Mouse (Mus musculus): ENCODE results near the gene Ptprm. TPM values are rescaled to one million over a fixed set of nuclear protein-coding genes. Genes with fewer than 3 reads are reported as not detected.

Gene Ptprm
- polyA plus RNA-seq, 2 experiments = 15.8 to 21.8 TPM

DNA sequence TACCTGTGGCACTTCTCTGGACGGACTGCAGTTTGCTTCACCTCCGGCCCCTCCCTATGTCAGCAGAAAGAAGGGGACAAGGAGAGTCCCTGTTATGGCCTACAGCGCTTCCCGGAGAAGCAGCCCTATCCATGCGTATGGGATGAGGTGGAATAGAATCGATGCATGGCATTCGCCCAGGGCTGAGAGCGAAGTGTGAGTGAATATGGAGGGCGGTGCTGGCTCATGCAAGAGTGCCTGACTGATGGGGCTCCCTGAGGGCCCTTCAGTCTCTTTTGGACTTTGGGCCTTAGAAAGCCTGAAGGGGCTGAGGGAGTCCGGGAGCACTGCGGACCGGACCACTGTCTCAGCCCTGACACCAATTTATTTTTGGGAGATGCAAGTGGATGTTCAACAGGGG lies 656.6 kb downstream of the Ptprm start:
- Histone ChIP-seq H3K27ac (replicated peaks; ENCODE audit: low read depth, low read length) (peak overlapping the region; percentile 28; the same call in 1 of the 2 replicates), H3K4me1 (ENCODE audit: control insufficient read depth, insufficient read depth, low read length) (peaks cover 33% of the 10 kb centered on the region), H3K9me3 (ENCODE audit: control insufficient read depth, low read length) (no peaks in the 10 kb centered on the region), H3K36me3 (ENCODE audit: control insufficient read depth, insufficient read depth, low read length) (no peaks in the 10 kb centered on the region), H3K9ac (ENCODE audit: low read depth, low read length, severe bottlenecking) (no peak overlapping the region), H3K4me3 (replicated peaks; ENCODE audit: low read length) (no peak overlapping the region), H3K27me3 (ENCODE audit: control insufficient read depth, insufficient read depth, low read length) (no peaks in the 10 kb centered on the region), H3K4me2 (replicated peaks; ENCODE audit: low read depth, low read length, severe bottlenecking) (peak overlapping the region; percentile 13; the same call in 1 of the 2 replicates)
- no peak for ATAC-seq (ENCODE audit: low FRiP score, low read depth)
- 70% methylated on average over 12 of the region's 12 CpGs for WGBS
- DNase-seq (ENCODE audit: low spot score) = no peak
- no peak for TF ChIP-seq POLR2A (IDR thresholded peaks at IDR 0.05; ENCODE audit: borderline replicate concordance, extremely low read depth, insufficient read depth, insufficient read length)

DNA sequence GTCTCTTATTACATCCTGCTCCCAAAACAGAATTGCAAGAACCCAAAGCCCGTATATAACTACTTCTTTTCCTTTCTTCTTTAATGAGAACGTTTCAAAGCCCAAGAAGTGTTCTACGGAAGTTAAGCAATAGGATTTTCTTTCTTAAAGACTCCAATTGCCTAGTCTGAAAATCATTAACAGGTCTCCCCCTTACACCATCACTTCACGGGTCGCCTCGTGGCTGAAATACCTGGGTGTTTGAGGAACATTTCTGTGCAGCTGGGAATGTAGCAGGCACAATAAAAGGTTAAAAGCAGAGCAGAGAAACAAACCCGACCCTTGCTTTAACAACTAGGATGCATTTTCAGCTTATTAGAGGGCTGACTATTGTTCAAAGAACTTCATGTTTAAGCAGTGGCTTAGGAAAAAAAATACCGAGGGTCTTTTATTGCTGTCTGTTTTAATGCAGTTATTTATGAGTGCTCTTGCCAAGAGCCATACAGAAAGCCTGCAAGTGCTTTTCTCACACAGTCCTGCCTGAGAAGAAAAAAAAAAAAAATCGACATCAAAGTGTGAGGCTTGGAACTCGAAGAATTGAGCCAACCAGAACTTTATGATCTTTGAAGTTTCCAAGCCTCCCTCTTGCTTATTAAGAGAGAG lies 657.6 kb downstream of the Ptprm start:
- Histone ChIP-seq H3K4me2 (replicated peaks; ENCODE audit: low read depth, low read length, severe bottlenecking) (no peak overlapping the region), H3K4me1 (ENCODE audit: control insufficient read depth, insufficient read depth, low read length) (peaks cover 30% of the 10 kb centered on the region), H3K36me3 (ENCODE audit: control insufficient read depth, insufficient read depth, low read length) (no peaks in the 10 kb centered on the region), H3K9me3 (ENCODE audit: control insufficient read depth, low read length) (no peaks in the 10 kb centered on the region), H3K27me3 (ENCODE audit: control insufficient read depth, insufficient read depth, low read length) (no peaks in the 10 kb centered on the region), H3K27ac (replicated peaks; ENCODE audit: low read depth, low read length) (no peak overlapping the region), H3K4me3 (replicated peaks; ENCODE audit: low read length) (no peak overlapping the region), H3K9ac (ENCODE audit: low read depth, low read length, severe bottlenecking) (no peak overlapping the region)
- DNase-seq (ENCODE audit: low spot score) (peak; percentile 34), ATAC-seq (ENCODE audit: low FRiP score, low read depth) (peak; percentile 56; the same call in 1 of the 2 replicates)
- 11% methylated on average over 10 of the region's 10 CpGs for WGBS
- no peak for TF ChIP-seq POLR2A (IDR thresholded peaks at IDR 0.05; ENCODE audit: borderline replicate concordance, extremely low read depth, insufficient read depth, insufficient read length)

DNA sequence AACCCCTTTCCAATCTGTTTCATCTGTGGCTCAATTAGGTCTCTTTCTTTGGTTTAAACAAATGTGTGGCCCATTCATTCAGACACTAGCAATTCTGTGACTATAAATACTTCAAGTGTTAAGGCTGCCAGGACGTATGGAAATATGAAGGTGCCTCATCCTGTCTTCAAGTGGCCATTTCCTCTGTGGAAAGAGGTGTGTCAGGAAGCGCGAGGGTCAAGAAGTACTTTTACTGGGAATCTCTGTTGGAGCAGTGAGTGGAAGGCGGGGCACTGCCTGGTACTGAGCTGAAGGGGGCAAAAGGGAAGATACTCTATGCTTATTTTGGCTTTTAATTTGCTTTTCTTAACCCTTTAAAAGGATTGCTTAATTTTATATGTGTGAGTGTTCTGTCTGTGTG lies 659.9 kb downstream of the Ptprm start:
- ATAC-seq (ENCODE audit: low FRiP score, low read depth) = no peak
- Histone ChIP-seq H3K27me3 (ENCODE audit: control insufficient read depth, insufficient read depth, low read length) (no peaks in the 10 kb centered on the region), H3K4me3 (replicated peaks; ENCODE audit: low read length) (no peak overlapping the region), H3K4me2 (replicated peaks; ENCODE audit: low read depth, low read length, severe bottlenecking) (peak overlapping the region; percentile 25; the same call in 1 of the 2 replicates), H3K27ac (replicated peaks; ENCODE audit: low read depth, low read length) (0 out of 2 replicates have a peak overlapping the region, but pooled peaks have one; percentile 26), H3K9ac (ENCODE audit: low read depth, low read length, severe bottlenecking) (no peak overlapping the region), H3K4me1 (ENCODE audit: control insufficient read depth, insufficient read depth, low read length) (peaks cover 30% of the 10 kb centered on the region), H3K9me3 (ENCODE audit: control insufficient read depth, low read length) (no peaks in the 10 kb centered on the region), H3K36me3 (ENCODE audit: control insufficient read depth, insufficient read depth, low read length) (peaks cover under 1% of the 10 kb centered on the region; the same call in 1 of the 2 replicates)
- DNase-seq (ENCODE audit: low spot score) = no peak
- 45% methylated on average over 4 of the region's 4 CpGs for WGBS
- TF ChIP-seq POLR2A (IDR thresholded peaks at IDR 0.05; ENCODE audit: borderline replicate concordance, extremely low read depth, insufficient read depth, insufficient read length) = no peak

DNA sequence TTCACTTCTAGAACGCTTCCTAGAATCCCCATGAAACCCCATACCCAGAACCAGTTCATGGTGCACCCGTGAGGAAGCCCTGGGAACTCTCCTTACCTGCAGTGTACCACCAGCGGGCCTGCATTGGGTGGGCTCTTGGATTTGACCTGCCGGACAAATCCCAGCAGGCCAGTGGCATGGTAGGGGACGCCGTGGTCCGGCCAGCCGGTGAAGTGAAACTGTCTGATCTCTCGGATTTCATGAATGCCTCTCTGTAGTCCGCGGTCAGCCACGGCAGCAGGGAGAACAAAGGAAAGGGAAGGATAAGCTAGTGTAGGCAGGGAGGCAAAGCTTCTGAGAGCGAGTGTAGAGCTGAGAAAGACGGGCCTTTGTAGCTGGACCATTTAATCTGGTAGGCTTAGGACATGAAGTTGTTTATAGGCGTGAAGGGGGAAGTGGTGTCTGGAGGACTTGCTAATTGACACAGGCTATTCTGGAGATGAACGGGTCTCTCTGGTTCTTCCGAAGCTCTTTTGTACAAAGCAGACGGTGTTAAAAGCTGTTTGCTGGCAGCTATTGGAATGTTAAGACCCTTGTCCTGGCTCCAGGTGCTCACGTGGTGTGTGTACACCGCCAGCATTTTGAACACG lies 660.5 kb downstream of the Ptprm start:
- no peak for DNase-seq (ENCODE audit: low spot score)
- peak overlapping the region; percentile 25; the same call in 1 of the 2 replicates for H3K4me2 ChIP-seq (replicated peaks; ENCODE audit: low read depth, low read length, severe bottlenecking)
- H3K27me3 ChIP-seq (ENCODE audit: control insufficient read depth, insufficient read depth, low read length) = no peaks in the 10 kb centered on the region
- H3K9ac ChIP-seq (ENCODE audit: low read depth, low read length, severe bottlenecking) = peak overlapping the region; percentile 16; the same call in 1 of the 2 replicates
- ATAC-seq (ENCODE audit: low FRiP score, low read depth) = 0 out of 2 replicates have a peak, but pooled peaks have one; percentile 26
- H3K27ac ChIP-seq (replicated peaks; ENCODE audit: low read depth, low read length) = peak overlapping the region; percentile 26; the same call in 1 of the 2 replicates
- H3K9me3 ChIP-seq (ENCODE audit: control insufficient read depth, low read length) = no peaks in the 10 kb centered on the region
- H3K36me3 ChIP-seq (ENCODE audit: control insufficient read depth, insufficient read depth, low read length) = peaks cover 5% of the 10 kb centered on the region
- WGBS = 35% methylated on average over 21 of the region's 21 CpGs
- no peak overlapping the region for H3K4me3 ChIP-seq (replicated peaks; ENCODE audit: low read length)
- TF ChIP-seq POLR2A (IDR thresholded peaks at IDR 0.05; ENCODE audit: borderline replicate concordance, extremely low read depth, insufficient read depth, insufficient read length) = no peak
- H3K4me1 ChIP-seq (ENCODE audit: control insufficient read depth, insufficient read depth, low read length) = peaks cover 30% of the 10 kb centered on the region

DNA sequence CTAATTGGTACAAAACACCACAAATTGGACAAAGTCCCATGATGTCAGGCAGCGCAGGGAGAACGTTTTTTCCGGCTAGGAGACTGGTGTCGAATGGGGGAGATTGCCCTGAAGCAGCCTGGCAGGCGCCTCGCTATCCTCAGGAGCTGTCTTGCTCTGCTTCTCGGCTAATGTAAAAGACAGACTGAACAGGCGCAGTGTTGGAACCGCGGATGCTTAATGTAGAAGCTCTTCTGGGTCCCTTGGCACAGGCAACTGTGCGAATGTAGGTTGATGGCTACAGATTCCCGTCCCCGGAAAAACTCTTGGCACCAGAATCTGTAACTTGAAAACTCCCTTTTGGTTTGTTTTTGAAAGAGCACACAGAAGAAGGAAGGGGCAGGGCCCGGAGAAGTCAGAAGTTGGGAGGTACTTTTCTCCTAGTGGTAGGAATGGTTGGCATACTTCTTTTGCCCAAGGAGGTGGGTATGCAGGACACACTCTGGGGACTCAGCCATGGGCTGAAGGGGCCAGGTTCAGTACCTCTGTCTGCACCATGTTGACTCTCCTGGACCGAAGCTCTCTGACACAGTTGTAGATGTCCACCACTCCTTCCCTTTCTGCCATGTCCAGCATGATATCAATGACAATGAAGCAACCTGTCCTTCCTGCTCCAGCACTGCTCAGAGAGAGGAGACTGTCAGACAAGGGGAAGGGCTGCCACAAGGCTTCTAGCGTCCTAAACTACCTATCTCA lies 661.1 kb downstream of the Ptprm start:
- H3K27me3 ChIP-seq (ENCODE audit: control insufficient read depth, insufficient read depth, low read length) = no peaks in the 10 kb centered on the region
- DNase-seq (ENCODE audit: low spot score) (no peak), ATAC-seq (ENCODE audit: low FRiP score, low read depth) (no peak)
- H3K4me3 ChIP-seq (replicated peaks; ENCODE audit: low read length) = no peak overlapping the region
- 0 out of 2 replicates have a peak overlapping the region, but pooled peaks have one; percentile 16 for H3K9ac ChIP-seq (ENCODE audit: low read depth, low read length, severe bottlenecking)
- H3K9me3 ChIP-seq (ENCODE audit: control insufficient read depth, low read length) = no peaks in the 10 kb centered on the region
- WGBS = 76% methylated on average over 16 of the region's 16 CpGs
- peak overlapping the region; percentile 26; the same call in 1 of the 2 replicates for H3K27ac ChIP-seq (replicated peaks; ENCODE audit: low read depth, low read length)
- peaks cover 30% of the 10 kb centered on the region for H3K4me1 ChIP-seq (ENCODE audit: control insufficient read depth, insufficient read depth, low read length)
- H3K36me3 ChIP-seq (ENCODE audit: control insufficient read depth, insufficient read depth, low read length) = peaks cover 5% of the 10 kb centered on the region
- H3K4me2 ChIP-seq (replicated peaks; ENCODE audit: low read depth, low read length, severe bottlenecking) = no peak overlapping the region
- TF ChIP-seq POLR2A (IDR thresholded peaks at IDR 0.05; ENCODE audit: borderline replicate concordance, extremely low read depth, insufficient read depth, insufficient read length) = no peak

Data from limb, embryonic 14.5 days (tissue).